Mouse (Mus musculus) lung, postnatal 25 days (tissue): ENCODE data around the gene Gm28048.
A peak's percentile ranks its signal among the peaks of the same experiment; 100 is the strongest.

ENCODE experiments used
- DNase-seq: peaks from one replicate; pipeline ENCODE4 v3.0.0; 2022; ENCODE audit warnings: low spot score

Gm28048 gene

GRCm38 (mm10) chr11:22891242-22891641, 90.6 kb downstream of the Gm28048 start:
- peak; percentile 26 for DNase-seq

GRCm38 (mm10) chr11:22889224-22889623, 92.7 kb downstream of the Gm28048 start:
- DNase-seq, result no peak

GRCm38 (mm10) chr11:22886991-22887390, 94.9 kb downstream of the Gm28048 start:
- DNase-seq, result no peak

GRCm38 (mm10) chr11:22885350-22885749, 96.5 kb downstream of the Gm28048 start:
- no peak for DNase-seq

- no peak for DNase-seq
These were observed 98.2 kb downstream of the Gm28048 start for GRCm38 (mm10) chr11:22883676-22884075.

- DNase-seq, result no peak
These were observed 99.0 kb downstream of the Gm28048 start for GRCm38 (mm10) chr11:22882926-22883325.

- DNase-seq, result no peak
These were observed 101.3 kb downstream of the Gm28048 start for GRCm38 (mm10) chr11:22880383-22881172.

- DNase-seq, result no peak
These were observed 102.2 kb downstream of the Gm28048 start for GRCm38 (mm10) chr11:22879645-22880044.

GRCm38 (mm10) chr11:22876680-22877330, 105.1 kb downstream of the Gm28048 start:
- no peak for DNase-seq

- DNase-seq, result no peak
These were observed 106.6 kb downstream of the Gm28048 start for GRCm38 (mm10) chr11:22875279-22875678.

GRCm38 (mm10) chr11:22874747-22875146, 107.1 kb downstream of the Gm28048 start:
- no peak for DNase-seq

GRCm38 (mm10) chr11:22873383-22873782, 108.5 kb downstream of the Gm28048 start:
- no peak for DNase-seq

- DNase-seq, result no peak
These were observed 109.6 kb downstream of the Gm28048 start for GRCm38 (mm10) chr11:22872307-22872680.

GRCm38 (mm10) chr11:22871628-22872306, 110.1 kb downstream of the Gm28048 start:
- no peak for DNase-seq

- DNase-seq, result no peak
These were observed 113.3 kb downstream of the Gm28048 start for GRCm38 (mm10) chr11:22868582-22868981.

- no peak for DNase-seq
These were observed 114.2 kb downstream of the Gm28048 start for GRCm38 (mm10) chr11:22867691-22868090.

GRCm38 (mm10) chr11:22865635-22866246, 116.1 kb downstream of the Gm28048 start:
- no peak for DNase-seq

- DNase-seq, result no peak
These were observed 117.4 kb downstream of the Gm28048 start for GRCm38 (mm10) chr11:22864305-22865060.

- no peak for DNase-seq
These were observed 118.3 kb downstream of the Gm28048 start for GRCm38 (mm10) chr11:22863581-22863980.

GRCm38 (mm10) chr11:22861315-22861714, 120.6 kb downstream of the Gm28048 start:
- DNase-seq, result no peak

- peak; percentile 51 for DNase-seq
These were observed 121.3 kb downstream of the Gm28048 start, which contains the start of gene B3gnt2 for GRCm38 (mm10) chr11:22860335-22861227. Gene B3gnt2 (minus strand): TSS chr11:22860961.
